Mouse (Mus musculus): ENCODE data around the gene Selenoi. TPM values are rescaled to one million over a fixed set of nuclear protein-coding genes. Genes with fewer than 3 reads are reported as not detected.

Selenoi gene
- 17.3 and 17.9 TPM in 2 replicates for polyA plus RNA-seq (2016; fragmentation: Nextera tagmentation; extraction: Ambion mirVana)

- Histone ChIP-seq H3K4me1 (replicated peaks) (peaks cover 29% of the 10 kb centered on the region), H3K27ac (peak within 1 kb of the TSS; percentile 91), H3K9me3 (peaks cover 9% of the 10 kb centered on the region), H3K36me3 (peaks cover 12% of the 10 kb centered on the region), H3K27me3 (ENCODE audit: insufficient read depth, poor library complexity, severe bottlenecking) (no peaks in the 10 kb centered on the region), H3K4me3 (peak within 1 kb of the TSS; percentile 87)
- peak; percentile 98 for DNase-seq (ENCODE audit: low spot score)
- WGBS: 2% methylated on average over 71 of the region's 71 CpGs
Measured at GRCm38 (mm10) chr5:30232271-30232971, at the start of gene Selenoi. TSS of gene Selenoi (plus strand) at chr5:30232581.

- Histone ChIP-seq H3K9me3 (no peaks in the 10 kb centered on the region), H3K27me3 (ENCODE audit: insufficient read depth, poor library complexity, severe bottlenecking) (no peaks in the 10 kb centered on the region), H3K27ac (no peak overlapping the region), H3K4me3 (no peak overlapping the region), H3K36me3 (peaks cover 47% of the 10 kb centered on the region), H3K4me1 (replicated peaks) (no peaks in the 10 kb centered on the region)
- WGBS: 93% methylated on average over 12 of the region's 12 CpGs
- DNase-seq (ENCODE audit: low spot score): no peak
Measured at GRCm38 (mm10) chr5:30187687-30188485, 44.5 kb upstream of the Selenoi start.

GRCm38 (mm10) chr5:30192452-30192851 lies 39.9 kb upstream of the Selenoi start:
- no peak overlapping the region for H3K27ac ChIP-seq
- no peaks in the 10 kb centered on the region for H3K4me1 ChIP-seq (replicated peaks)
- DNase-seq (ENCODE audit: low spot score): no peak
- 85% methylated on average over 1 of the region's 1 CpGs for WGBS
- no peaks in the 10 kb centered on the region for H3K9me3 ChIP-seq
- no peak overlapping the region for H3K4me3 ChIP-seq
- H3K27me3 ChIP-seq (ENCODE audit: insufficient read depth, poor library complexity, severe bottlenecking): no peaks in the 10 kb centered on the region
- H3K36me3 ChIP-seq: peaks cover 16% of the 10 kb centered on the region

- no peaks in the 10 kb centered on the region for H3K36me3 ChIP-seq
- no peak overlapping the region for H3K4me3 ChIP-seq
- H3K27ac ChIP-seq: no peak overlapping the region
- no peaks in the 10 kb centered on the region for H3K9me3 ChIP-seq
- DNase-seq (ENCODE audit: low spot score): no peak
- 93% methylated on average over 5 of the region's 5 CpGs for WGBS
- H3K27me3 ChIP-seq (ENCODE audit: insufficient read depth, poor library complexity, severe bottlenecking): no peaks in the 10 kb centered on the region
- no peaks in the 10 kb centered on the region for H3K4me1 ChIP-seq (replicated peaks)
Measured at GRCm38 (mm10) chr5:30195340-30195739, 37.0 kb upstream of the Selenoi start.

GRCm38 (mm10) chr5:30198257-30198656 lies 34.1 kb upstream of the Selenoi start:
- H3K27me3 ChIP-seq (ENCODE audit: insufficient read depth, poor library complexity, severe bottlenecking): no peaks in the 10 kb centered on the region
- no peak overlapping the region for H3K27ac ChIP-seq
- no peaks in the 10 kb centered on the region for H3K4me1 ChIP-seq (replicated peaks)
- no peak for DNase-seq (ENCODE audit: low spot score)
- H3K36me3 ChIP-seq: no peaks in the 10 kb centered on the region
- no peaks in the 10 kb centered on the region for H3K9me3 ChIP-seq
- H3K4me3 ChIP-seq: no peak overlapping the region
- 77% methylated on average over 7 of the region's 7 CpGs for WGBS

- Histone ChIP-seq H3K36me3 (no peaks in the 10 kb centered on the region), H3K4me3 (no peak overlapping the region), H3K27ac (no peak overlapping the region), H3K4me1 (replicated peaks) (peaks cover 5% of the 10 kb centered on the region; the same call in 1 of the 2 replicates), H3K9me3 (no peaks in the 10 kb centered on the region), H3K27me3 (ENCODE audit: insufficient read depth, poor library complexity, severe bottlenecking) (no peaks in the 10 kb centered on the region)
- WGBS: 50% methylated on average over 5 of the region's 5 CpGs
- DNase-seq (ENCODE audit: low spot score): peak; percentile 23
Measured at GRCm38 (mm10) chr5:30201521-30201920, 30.9 kb upstream of the Selenoi start.

GRCm38 (mm10) chr5:30202221-30202620 lies 30.2 kb upstream of the Selenoi start:
- peaks cover 5% of the 10 kb centered on the region; the same call in 1 of the 2 replicates for H3K4me1 ChIP-seq (replicated peaks)
- no peak overlapping the region for H3K4me3 ChIP-seq
- H3K27me3 ChIP-seq (ENCODE audit: insufficient read depth, poor library complexity, severe bottlenecking): no peaks in the 10 kb centered on the region
- 89% methylated on average over 7 of the region's 7 CpGs for WGBS
- DNase-seq (ENCODE audit: low spot score): no peak
- H3K9me3 ChIP-seq: no peaks in the 10 kb centered on the region
- no peaks in the 10 kb centered on the region for H3K36me3 ChIP-seq
- no peak overlapping the region for H3K27ac ChIP-seq

GRCm38 (mm10) chr5:30203216-30203885 lies 29.0 kb upstream of the Selenoi start:
- Histone ChIP-seq H3K4me3 (no peak overlapping the region), H3K27ac (no peak overlapping the region), H3K4me1 (replicated peaks) (peaks cover 5% of the 10 kb centered on the region; the same call in 1 of the 2 replicates), H3K36me3 (no peaks in the 10 kb centered on the region), H3K27me3 (ENCODE audit: insufficient read depth, poor library complexity, severe bottlenecking) (no peaks in the 10 kb centered on the region), H3K9me3 (no peaks in the 10 kb centered on the region)
- no peak for DNase-seq (ENCODE audit: low spot score)
- WGBS: 82% methylated on average over 10 of the region's 10 CpGs

- Histone ChIP-seq H3K36me3 (no peaks in the 10 kb centered on the region), H3K9me3 (no peaks in the 10 kb centered on the region), H3K27me3 (ENCODE audit: insufficient read depth, poor library complexity, severe bottlenecking) (no peaks in the 10 kb centered on the region), H3K4me1 (replicated peaks) (peaks cover 5% of the 10 kb centered on the region; the same call in 1 of the 2 replicates), H3K4me3 (no peak overlapping the region), H3K27ac (no peak overlapping the region)
- WGBS: 59% methylated on average over 1 of the region's 1 CpGs
- no peak for DNase-seq (ENCODE audit: low spot score)
Measured at GRCm38 (mm10) chr5:30204441-30204840, 27.9 kb upstream of the Selenoi start.

GRCm38 (mm10) chr5:30205034-30205433 lies 27.3 kb upstream of the Selenoi start:
- Histone ChIP-seq H3K27ac (no peak overlapping the region), H3K36me3 (no peaks in the 10 kb centered on the region), H3K4me1 (replicated peaks) (peaks cover 5% of the 10 kb centered on the region; the same call in 1 of the 2 replicates), H3K4me3 (no peak overlapping the region), H3K27me3 (ENCODE audit: insufficient read depth, poor library complexity, severe bottlenecking) (no peaks in the 10 kb centered on the region), H3K9me3 (no peaks in the 10 kb centered on the region)
- no peak for DNase-seq (ENCODE audit: low spot score)
- WGBS: 67% methylated on average over 3 of the region's 3 CpGs

GRCm38 (mm10) chr5:30205493-30205892 lies 26.9 kb upstream of the Selenoi start, which contains the start of gene Adgrf3:
TSS of gene Adgrf3 (minus strand) at chr5:30205722.
- Histone ChIP-seq H3K27me3 (ENCODE audit: insufficient read depth, poor library complexity, severe bottlenecking) (no peaks in the 10 kb centered on the region), H3K4me1 (replicated peaks) (peaks cover 5% of the 10 kb centered on the region; the same call in 1 of the 2 replicates), H3K36me3 (no peaks in the 10 kb centered on the region), H3K4me3 (no peak within 1 kb of the TSS), H3K9me3 (no peaks in the 10 kb centered on the region), H3K27ac (no peak within 1 kb of the TSS)
- no peak for DNase-seq (ENCODE audit: low spot score)
- WGBS: 49% methylated on average over 5 of the region's 5 CpGs

GRCm38 (mm10) chr5:30207276-30207675 lies 25.1 kb upstream of the Selenoi start:
- 68% methylated on average over 6 of the region's 6 CpGs for WGBS
- Histone ChIP-seq H3K4me3 (no peak overlapping the region), H3K27ac (no peak overlapping the region), H3K4me1 (replicated peaks) (peaks cover 5% of the 10 kb centered on the region; the same call in 1 of the 2 replicates), H3K27me3 (ENCODE audit: insufficient read depth, poor library complexity, severe bottlenecking) (no peaks in the 10 kb centered on the region), H3K9me3 (no peaks in the 10 kb centered on the region), H3K36me3 (no peaks in the 10 kb centered on the region)
- DNase-seq (ENCODE audit: low spot score): peak; percentile 40

Data from hindbrain, embryonic 10.5 days (tissue).